Mouse (Mus musculus) adrenal gland, adult (tissue): ENCODE measurements at regions not wholly inside any gene's neighbourhood (a gene's known extent, or its start where the extent isn't known, plus 50 kb on each side); places are given as distances from the start of the nearest gene placed in this dataset.

Source experiments
- DNase-seq, 2 experiments: peaks; one replicate each; pipeline ENCODE4 v3.0.0; 2022 to 2023; ENCODE audit warnings: low spot score in 1 of 2; ENCODE audit not compliant: inconsistent age in 2 of 2

DNA sequence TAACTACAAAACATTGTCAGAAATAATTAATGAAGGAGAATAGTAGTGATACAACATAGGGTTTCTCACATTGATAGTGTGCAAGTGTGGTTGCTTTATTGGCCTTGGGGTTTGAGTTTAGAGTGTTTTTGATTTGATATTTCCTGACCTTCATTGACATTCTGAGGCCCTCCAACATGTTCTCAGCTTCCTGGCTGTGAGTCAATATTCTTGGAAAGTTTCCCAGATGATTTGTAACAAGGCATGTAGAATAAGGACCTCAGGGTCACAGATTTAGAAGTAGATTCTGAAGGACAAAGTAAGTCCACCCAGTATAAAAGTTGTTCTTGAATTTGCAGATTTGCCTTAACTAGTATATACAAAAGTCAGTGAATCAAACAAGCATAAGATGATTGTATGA is 969.7 kb upstream of the Pcdh9 start:
- peak; percentile 19 to 88 for DNase-seq

DNA sequence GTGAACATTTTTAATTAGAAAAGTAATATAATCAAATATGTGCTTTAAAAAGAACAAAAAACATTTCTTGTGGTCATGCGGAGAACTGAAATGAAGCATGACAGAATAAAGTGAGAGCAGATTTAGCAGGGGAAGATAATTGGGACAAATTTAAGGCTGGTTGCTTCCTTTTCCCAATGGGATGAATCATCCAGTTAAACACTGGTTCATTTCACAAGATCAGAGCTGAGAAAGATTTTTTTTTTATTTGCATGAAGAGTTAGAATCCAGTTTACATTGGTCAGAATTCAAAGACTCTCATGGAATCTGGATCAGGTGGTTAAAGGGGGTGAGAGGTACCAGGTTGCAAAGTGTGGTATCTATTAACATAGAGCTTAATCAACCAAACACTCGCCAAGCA is 978.5 kb upstream of the Pcdh9 start:
- peak in 1 of 2 experiments; percentile 31 for DNase-seq

DNA sequence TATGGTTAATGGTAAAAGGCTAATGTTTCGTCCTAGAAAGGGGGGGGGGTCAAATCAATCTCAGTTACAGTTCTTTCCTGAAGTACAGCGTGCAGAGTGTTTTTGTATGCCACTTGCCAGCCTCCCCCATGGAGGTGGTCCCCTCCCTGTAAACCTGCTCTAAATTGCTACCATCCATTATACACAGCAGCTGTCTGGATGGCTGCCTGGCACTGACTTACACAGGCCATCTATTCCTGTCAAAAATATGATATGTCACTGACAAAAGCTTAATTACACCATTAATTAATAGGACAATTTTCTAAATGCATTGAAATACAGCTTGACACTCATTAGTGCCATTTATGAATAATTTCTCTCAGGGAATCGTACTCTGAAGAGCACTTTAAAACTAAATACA is 995.0 kb upstream of the 4921530L21Rik start:
- no peak for DNase-seq

DNA sequence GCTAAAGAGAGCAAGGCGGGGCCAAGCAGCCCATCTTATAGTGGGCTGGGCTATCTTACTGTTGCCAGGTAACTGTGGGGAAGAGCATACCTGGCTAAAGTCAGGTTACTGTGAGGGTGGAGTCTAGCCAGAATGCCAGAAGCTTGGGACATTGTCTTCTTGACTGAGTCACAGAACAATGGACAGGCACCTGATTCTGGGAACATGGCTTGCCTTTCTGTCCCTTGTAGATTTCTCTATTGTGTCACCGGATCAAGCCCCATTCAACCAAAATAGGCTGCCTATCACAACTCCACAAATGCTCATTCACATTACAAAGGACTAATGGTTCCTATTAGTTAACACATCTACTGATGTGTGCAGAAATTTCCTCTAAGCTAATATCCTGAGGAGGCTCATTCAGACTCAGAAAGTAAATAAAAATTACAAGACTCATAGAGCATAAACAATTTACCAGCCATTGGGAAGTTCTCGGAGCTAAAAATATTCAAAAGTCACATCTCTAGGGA is 985.7 kb upstream of the 4921530L21Rik start:
- DNase-seq, result no peak

DNA sequence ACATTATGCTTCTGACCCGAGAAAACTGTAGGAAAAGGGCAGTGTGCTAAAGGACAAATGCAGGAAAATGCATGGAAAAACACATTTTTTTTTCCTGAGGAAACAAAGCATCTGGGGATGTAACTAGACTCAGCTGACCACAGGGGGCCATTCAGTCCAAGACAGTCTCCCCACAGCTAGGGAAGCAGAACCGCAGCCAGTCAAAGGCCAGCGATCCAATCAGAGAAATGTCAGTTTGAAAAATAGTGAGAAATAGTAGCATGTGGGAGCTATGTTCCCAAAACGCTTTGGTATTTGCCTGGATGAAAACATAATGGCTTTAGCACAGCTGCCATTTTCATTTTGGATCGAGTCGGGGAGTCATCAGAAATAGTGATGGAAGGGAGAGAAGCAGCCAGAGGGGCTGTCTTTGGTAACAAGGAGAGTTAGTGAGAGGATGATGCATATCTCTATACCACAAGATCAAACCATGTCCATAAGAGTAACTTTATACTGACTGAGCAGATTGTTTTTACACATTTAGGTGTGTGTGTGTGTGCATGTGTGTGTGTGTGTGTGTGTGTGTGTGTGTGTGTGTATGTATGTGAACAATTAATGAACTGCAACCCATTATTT is 982.3 kb upstream of the 4921530L21Rik start:
- DNase-seq, result no peak

DNA sequence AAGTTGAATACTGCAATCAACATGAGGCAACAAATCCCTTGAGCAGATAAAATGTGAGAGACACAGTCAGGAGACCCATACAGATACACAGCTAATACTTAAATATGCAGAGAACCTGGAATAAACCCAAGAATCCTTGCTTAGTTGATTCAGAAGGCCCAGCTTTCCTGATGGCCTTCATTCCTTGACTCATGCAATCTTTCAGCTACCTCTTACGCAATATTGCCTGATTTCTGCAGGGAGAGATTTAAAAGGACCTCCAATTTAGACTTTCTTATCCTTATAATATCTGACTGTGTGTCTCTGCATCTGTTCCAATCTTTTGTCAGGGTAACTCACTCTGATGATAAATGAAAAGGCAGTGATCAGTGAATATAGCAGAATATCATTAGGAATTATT is 968.7 kb upstream of the 4921530L21Rik start:
- DNase-seq, result peak; percentile 22 to 78

DNA sequence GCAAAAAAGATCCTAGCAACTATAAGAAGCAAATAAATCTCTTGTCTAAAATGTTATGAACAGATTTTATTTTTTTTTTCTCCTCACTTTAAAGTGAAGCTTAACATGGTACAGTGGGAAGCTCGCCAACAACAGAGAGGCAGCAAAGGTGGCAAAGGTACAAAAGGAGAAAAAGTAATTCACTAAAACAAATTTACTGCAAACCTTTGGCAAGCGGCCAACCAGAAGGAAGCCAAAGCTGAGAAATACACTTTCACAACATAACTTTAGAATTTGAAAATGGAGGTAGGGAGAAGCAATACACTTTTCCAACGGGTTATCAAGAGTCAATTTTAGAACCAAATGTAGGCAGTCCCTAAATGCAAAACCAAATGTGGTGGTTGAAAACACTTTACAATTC is 939.6 kb upstream of the 4921530L21Rik start:
- DNase-seq, result no peak
